Mouse (Mus musculus): ENCODE measurements at regions not wholly inside any gene's neighbourhood (a gene's known extent, or its start where the extent isn't known, plus 50 kb on each side); places are given as distances from the start of the nearest gene placed in this dataset.

DNA sequence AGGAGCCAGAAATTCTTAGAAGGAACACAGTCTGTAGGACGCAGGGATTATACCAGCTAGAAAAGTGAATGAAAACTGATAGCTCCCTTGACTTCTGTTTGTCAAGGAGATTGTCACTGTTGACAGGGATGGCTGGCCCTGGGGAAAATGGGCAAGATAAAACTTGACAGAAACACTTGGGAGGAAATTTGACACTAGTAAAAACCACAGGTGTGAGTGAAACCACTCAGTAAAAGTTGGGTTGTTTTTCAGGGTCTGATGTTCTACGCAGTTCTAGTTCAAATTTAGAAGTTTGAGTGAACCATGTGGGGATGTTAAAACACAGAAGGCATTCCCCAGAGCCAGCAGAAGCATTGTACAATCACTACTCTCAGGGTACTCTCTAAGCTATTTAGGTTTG lies 246.6 kb upstream of the Prep start:
- no peak for DNase-seq

DNA sequence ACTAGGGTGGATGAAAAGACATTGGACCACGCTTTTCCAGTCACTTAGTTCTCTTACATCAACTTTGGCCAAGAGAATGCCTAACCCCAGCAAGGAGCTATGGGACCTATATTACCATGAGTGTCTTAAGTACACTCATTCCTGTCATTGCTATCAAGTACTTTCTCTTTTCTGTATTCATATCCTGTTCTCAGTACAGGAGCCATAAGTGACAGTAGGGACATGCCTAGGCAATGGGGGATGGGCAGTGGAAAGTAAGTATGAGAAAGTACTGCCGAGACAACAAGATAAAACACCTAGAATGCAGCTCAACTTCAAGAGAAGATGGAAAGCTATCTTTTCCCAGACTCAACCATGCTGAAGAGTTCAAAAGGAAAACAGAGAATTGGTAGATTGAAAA lies 247.6 kb upstream of the Prep start:
- no peak for DNase-seq

DNA sequence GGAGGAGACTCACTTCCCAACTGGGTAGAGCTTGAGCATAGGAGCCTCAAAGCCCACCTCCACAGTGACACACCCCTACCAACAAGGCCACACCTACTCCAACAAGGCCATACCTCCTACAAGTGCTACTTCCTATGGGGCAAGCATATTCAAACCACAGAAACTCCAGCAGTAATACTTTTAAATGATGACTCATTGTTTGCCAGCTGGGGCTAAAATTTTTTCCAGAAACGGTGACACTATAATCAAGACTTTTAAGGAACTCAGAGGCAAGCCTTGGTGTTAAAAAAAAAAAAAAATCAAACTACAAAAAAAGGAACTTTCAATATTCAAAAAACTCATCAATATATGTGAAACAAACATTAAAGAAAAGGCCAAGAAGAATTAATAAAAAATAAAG lies 248.4 kb upstream of the Prep start:
- no peak for DNase-seq

DNA sequence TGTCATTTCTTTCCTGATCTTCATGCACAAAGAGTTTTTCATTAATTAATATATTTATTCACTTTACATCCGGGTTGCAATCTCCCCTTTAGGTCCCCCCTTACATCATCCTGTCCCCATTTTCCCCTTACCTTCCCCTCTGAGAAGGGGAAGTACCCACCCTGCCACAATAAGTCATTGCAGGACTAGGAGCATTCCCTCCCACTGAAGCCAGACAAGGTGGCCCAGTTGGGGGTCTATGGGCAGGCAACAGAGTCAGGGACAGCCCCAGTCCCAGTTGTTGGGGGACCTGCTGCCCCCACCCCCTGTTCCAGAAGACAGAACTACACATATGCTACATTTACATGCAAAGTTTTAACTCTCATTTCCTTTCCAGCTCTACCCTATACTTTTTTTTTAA lies 267.9 kb upstream of the Prdm1 start:
- no peak for DNase-seq

DNA sequence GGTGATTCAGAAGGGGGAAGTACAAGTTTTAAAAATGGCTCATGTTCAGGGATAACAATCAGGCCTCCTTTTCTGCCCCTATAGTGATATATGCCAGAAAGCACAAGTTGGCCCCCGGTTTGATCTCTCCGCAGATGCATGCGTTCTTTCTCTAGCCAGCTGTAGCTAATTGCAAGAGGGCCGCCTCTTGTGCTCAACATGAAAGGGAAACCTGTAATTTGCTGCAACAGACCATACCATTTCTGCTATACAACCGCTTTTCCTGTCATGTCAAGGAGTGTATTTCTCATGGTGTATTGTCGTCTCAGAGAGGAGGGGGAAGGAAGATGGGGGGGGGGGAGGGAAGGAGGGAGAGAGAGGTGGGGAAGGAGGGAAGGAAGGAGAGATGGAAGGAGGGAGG lies 257.1 kb upstream of the Prdm1 start:
- no peak for DNase-seq

DNA sequence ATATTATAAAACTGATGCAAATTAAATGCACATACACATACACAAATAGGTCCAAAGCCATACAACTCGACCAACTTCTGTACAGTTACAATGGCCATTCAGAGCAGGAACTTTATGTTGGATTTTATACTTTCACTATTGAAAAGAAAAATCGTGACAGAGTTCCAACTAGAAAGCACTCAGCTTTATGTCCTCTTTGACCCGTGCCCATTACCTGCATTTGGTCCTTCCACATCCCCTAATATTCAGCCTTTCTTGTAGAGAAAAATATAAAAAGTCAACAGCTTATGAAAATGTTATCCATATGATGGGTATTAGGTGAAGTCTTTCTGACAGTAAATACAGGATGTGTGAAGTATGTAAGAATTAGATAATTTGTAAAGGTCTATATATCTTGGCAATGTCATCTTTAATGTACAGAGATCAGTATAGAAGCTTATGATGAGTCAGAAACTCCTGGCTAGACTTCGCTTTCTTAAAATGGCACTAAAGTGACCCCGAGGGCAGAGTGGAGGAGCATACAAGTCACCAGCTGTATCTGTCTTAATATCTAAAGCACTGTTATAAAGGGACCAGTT lies 252.2 kb upstream of the Prdm1 start:
- DNase-seq, result no peak

DNA sequence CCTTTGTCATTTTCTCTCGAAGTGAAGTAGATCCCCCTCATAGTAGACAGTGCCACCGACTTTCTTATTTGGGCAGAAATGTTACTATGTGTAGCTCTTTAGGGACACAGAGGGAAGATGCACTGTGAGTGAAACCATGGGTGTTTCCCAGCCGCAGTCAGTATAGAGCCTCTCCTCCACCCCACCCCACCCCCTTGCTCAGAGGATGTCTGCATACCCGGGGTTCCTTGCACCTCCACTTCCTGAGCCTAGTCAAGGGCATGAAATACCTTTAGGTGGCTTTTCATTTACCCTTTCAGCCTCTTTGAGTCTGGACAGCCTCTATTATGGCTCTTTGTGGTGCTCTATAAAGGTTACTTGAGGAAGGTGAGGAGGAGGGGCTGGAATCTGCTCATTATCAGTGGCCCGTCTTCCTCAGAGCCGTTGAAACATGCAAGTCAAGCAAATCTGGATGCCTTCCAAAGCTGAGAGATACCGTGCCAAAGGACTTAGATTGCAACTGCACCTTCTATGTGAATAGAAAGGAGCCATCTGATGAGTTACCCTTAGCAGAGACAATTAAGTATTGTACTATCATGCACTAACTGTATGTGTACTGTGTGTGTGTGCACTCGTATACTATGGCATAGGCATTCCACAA lies 251.4 kb upstream of the Prdm1 start:
- no peak for DNase-seq

DNA sequence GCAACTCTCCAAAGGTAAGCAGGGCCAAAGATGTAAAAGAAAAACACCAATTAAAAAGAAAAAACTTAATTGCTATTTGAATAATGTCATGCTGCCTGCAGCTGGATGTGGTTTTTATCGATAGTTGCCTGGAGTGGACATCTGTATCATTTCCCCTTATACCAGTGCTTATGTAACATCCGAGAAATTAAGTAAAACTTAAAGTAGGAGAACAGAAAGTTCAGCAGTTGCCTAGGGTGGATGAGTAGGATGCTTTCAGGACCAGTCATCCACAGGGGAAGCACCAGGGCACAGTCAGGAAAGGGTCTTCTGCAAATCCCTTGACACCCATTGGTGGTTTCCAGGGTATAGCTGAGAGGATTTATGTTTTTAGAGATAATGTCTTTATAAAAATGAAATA lies 248.9 kb upstream of the Prdm1 start:
- no peak for DNase-seq

DNA sequence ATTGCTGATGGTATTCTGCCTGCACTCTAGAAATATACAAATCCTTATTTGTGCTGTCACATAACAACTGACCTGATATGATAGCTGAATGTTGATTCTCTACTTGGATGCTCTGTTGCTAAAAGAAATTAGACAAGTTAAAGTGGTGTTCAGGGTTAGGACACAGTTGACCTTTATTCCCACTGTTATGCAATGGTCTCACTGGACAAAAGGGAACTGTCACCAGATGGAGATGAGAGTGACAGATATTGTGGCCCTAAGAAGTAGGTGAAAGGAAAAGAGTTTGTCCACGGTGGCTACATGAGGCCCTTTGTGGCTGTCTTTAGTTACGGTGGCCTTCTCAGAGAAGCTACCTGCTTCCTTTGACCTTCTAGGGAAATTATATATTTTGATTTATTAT lies 247.9 kb upstream of the Prdm1 start:
- no peak for DNase-seq

DNA sequence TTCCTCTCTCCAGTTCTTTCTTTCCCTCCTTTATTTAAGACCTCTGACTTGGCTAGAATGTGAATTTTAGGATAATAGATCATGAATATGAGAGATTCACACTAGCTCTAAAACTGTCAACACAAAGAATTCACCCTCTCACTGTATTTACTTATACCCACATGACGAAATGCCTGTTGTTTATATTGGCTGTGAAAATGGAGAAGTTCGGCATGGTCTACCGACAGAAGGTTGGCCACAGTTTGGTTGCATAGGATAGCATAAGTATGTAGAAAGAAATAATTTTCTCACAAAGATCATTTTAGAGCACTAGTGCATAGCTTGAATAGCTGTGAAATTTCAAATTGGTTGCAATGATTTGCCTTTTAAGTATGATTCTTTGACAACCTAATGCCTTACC lies 237.2 kb upstream of the Prdm1 start:
- DNase-seq, result no peak

DNA sequence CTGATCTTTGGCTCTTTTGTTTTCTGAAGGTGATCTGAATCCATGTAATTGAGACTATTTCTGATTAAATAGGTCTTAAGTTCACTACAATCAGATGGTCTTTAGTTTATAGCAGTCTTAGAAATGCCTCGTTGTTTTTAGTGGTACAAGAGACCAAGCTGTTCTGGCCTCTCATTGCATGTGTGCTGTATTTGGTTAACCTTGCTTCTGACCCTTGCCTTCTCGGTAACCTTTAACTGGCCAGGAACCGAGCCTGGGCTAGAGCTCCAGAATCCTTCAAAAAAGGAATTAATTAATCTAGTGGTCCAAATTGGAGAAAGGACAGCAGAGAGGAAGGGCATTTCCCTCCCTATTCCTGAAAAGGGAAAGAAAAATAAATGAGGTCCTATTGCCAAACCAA lies 234.8 kb upstream of the Prdm1 start:
- no peak for DNase-seq

DNA sequence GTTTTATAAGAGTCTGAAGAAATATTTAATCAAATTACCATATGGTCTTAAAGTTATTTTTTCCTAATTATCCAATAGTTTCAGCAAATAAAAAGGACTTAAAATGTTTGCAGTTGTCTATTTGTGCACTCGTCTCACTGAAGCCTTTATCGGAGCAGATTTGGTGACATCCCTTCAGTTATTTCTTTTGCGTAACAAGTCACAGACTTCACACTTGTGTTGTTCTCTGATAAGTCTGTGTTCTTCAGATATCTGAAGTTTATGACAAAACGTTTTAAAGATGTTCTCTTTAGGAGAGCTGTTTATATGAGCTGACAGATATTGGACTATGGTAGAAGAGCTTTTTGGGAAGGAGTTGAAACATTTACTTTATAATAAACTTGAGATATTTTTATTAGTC lies 233.8 kb upstream of the Prdm1 start:
- no peak for DNase-seq

DNA sequence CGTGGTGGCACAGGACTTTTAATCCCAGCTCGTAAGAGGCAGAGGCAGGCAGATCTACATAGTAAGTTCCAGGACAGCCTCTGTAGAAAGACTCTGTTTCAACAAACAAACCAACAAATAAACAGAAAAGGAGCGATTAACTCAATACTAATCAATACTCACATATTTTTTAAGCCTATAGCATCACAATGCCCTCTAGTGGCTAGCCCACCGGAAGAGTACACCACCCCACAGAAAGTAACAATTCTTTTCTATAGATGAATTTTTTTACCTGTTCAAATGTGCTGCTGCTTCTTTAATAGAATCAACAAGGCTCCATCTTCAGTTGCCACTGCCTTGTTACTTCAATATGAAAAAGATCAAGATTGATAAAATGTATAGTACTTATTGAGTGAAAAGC lies 233.0 kb upstream of the Prdm1 start:
- no peak for DNase-seq

DNA sequence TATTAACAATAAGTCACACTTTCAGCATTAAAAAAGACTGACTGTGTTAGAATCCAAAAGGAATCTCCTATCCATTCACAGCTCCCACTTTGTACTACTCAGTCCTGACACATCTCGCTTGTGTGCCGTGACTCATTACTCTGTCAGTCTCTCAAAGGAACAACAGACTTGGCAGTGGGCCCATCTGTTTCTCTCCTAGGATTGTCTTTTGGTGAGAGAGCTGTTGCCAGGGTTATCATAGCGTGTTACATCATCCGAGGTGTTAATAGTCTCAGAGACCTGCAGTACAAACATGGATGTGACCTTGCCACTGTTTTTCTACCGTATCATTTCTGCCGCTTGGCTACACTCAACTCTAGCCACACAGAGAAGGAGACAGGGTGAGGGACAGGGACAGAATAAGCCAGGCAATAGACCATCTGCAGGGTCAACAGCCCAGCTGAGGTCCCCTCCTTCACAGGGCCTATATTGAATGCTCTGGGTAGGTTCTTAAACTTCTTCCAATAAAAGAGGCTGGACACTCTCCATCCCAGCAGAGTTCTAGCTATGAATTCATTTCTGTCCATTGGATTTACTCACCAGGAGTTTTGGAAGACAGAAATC lies 227.2 kb upstream of the Prdm1 start:
- DNase-seq, result no peak

DNA sequence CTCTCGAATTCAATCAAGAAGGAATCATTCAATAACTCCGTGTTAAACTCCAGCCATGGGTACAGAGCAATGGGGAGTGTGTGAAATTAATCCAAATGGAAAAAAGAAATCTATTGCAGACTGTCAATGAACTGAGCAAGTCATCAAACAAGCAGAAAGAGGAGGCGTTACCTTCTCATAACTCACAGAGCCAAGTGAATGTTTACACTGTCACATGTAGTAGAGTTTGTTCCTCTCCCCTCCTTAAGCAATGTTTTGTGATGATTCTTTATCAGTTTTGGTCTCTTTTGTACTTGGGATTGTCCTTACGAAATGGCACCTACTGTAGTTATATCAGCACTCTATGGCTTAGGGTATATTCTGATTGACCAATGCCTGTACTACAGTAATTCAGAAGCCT lies 226.6 kb upstream of the Prdm1 start:
- no peak for DNase-seq

DNA sequence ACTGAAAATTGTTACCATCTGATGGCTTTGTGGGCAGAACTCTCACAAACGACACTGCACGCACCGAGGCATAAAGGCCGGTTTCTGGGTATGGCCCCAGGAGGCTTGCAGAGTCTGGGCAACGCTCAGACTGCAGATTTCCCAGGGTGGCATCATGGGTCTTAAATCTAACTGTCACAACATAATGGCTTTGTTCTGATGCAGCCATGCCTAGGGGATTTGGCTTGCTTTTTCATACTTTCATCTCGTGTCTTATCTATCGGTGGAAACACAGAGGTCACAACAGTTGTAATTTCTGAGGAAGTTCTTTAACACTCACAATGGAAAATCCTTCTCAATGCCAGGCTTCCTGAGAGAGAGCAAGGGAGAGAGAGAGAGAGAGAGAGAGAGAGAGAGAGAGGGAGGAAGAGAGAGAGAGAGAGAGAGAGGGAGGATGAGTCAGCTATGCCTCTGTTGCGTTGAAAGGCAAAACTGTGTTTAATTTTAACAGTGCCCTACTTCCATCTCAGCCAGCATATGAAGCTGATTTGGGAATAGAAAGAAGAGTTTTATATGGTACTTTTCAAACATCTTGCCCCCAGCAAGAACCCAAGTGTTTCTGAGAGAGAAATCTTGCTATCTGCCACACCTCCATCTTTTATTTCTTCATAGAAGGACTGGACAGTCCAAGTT lies 224.6 kb upstream of the Prdm1 start:
- no peak for DNase-seq

DNA sequence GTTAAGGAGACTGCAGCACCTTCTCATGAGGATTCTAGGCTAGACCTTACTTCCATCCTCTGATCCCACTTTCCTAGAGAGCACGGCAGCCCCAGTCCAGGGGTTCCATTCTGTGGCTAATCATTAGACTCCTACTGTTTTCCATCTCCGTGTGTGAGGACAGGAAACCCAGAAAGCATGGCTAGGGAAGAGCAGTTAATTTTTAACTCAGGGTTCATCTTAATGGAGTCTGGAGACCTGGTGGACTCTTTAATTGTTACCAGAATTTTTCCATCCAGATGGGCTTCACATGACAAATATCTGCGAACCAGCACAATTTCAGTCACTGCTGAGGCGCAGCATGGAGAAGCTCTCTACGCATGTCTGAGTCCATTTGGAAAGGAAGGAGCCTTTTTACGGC lies 222.8 kb upstream of the Prdm1 start:
- no peak for DNase-seq

DNA sequence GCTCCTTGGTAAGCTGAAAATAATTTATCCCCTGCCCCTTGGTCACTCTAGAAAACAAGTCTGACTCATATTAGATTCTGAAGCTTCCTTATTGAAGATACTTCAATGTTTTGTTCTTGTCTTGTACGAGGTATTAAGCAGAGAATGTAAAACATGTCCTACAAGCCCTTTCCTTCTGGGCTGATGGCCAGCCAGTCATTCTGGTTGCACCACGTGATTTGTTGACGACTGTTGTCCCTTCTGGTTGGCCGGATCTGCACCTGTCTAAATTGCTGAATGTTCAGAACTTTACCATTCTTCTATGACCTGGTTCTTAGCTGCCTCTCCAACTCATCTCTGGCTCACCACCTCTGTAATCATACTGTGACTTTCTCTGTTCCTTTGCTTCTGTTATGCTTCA lies 220.9 kb upstream of the Prdm1 start:
- DNase-seq, result no peak

DNA sequence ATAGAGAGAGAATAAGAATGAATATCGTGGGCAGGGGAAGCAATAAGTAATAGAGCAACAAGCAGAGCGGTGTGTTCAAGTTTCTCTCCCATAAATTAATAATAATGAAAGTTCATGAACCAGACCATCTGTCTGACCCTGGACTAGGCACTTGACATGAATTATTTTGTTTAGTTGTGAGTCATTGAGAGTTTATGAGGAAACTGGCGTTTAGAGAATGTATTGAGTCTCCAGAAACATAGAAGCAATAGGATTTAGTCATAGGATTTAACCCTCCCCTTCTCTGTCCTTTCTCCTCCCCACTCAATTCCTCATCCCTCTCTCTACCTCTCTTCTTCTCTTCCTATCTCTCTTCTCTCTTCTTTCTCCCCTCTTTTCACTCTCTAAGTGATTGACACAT lies 219.1 kb upstream of the Prdm1 start:
- DNase-seq, result no peak

DNA sequence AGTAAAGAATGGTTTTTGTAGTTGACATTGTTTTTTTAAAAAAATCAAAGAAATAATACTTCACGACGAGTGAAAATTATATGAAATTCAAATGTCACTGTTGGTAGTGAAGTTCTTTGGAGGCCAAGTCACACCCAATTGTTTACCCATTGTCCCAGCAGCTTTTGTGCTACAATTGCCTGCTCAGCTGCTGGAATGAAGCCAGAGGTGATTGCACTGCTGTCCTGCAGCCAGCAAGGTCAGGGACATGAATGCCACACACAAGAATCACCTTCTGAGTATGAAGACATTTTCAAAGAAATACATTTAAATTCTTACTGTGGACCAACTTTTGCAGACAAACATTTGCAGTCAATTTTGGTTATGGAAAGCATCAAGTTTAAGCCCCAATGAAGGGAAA lies 215.9 kb upstream of the Prdm1 start:
- no peak for DNase-seq

DNA sequence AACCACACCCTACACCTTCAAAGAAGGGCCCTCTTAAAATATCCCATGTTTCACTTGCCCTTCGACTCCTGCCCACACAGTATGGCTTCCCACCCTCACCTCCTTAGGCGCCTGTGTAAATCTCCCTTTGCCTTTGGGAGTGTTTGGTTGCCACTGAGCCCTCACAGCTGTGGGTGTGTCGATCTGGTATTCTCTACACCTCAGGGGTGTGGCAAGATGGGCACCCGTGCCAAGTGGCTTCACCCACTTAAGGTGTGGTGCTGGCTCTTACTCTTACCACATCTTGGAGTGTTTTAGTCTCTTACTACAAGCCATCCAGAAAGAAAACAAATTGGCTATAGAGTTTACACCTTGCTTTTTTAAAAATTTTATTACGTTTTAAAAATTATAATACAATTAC lies 205.3 kb upstream of the Prdm1 start:
- no peak for DNase-seq

DNA sequence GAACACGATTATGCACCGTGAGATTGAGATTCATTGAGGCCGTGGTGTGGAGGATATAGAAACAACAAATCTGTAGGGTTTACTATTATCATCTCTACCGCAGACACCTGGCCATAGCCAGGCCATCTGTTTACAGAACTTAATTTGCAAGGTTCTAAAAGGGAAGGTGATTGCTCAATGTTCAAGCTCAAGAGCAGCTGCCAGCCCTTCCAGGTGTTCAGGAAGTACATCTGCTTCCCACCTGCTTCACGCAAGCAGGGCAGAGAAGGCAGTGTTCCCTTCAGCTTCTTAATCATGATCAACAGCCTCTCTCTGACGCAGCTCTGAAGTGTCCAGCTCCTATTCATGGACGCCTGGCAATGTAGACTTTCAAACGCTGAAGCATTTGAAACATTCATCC lies 202.4 kb upstream of the Prdm1 start:
- no peak for DNase-seq

DNA sequence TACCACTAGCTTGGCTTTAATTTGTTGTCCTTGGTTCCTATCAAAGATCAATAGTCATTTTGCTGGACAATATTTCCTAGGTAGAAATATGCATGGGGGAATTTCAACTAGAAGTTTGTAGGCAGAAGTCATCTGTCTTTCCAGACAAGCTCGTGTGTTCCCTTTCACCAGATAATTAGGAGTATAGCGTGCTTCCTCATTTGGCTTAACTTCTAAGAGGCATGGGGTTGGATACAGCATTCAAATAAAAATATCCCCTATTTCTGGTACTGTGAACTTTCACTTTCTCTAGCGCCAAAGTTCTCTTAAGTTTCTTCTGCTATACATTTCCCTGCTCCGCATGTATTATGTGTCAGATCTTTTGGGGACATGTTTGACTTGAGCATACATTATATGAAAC lies 200.7 kb upstream of the Prdm1 start:
- no peak for DNase-seq

DNA sequence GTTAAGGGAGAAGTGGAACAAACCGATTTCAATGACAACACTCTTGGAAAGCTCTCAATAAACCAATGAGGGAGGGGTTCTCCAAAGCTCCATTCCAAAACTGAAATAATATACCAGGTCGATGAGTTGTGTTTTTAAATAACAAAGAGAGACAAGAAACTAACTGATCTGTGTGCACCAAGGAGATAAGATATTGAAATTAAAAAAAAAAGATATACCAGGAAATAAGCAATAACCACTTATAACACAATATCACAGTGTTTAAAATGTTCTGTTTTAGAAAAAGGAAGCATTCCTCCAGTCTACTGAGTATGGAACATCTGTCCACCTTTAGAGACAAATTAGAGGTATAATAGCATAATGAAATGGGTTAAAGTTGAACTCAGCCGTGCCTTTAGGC lies 196.3 kb upstream of the Prdm1 start:
- no peak for DNase-seq

DNA sequence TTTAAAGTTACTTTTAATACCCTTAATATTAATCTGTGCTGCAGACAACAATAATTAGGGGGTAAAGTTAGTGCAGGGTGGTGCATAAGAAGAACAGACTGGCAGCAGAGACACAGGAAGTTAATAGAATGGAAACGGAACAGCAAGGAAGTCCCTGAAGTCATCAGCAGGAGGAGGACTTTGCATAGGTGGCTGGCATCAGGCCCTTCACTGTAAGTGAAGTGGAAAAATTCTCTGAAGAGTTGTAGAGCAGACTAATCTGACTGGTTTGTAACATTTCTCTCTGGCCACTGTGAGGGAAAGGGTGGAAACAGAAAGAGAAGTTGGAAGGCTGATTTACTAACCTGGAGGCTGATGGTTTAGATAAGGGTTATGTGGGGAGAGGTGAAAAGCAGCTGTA lies 195.5 kb upstream of the Prdm1 start:
- no peak for DNase-seq

Data from cerebellum, adult 9-11 months (tissue).